Mouse (Mus musculus) forebrain, embryonic 12.5 days (tissue): ENCODE measurements at regions not wholly inside any gene's neighbourhood (a gene's known extent, or its start where the extent isn't known, plus 50 kb on each side); places are given as distances from the start of the nearest gene placed in this dataset.

Experiments used
- ATAC-seq: fragments of 200-750 bp; cut with Nextera tagmentation; 2 replicates; pipeline ENCODE4 v1.8.0; 2017; ENCODE audit warnings: moderate TSS enrichment; ENCODE audit not compliant: low FRiP score
- H3K27ac ChIP-seq: fragments of 300-500 bp; sonication (generic); 2 replicates; pipeline ENCODE4 v1.5.1; 2016; ENCODE audit warnings: mild to moderate bottlenecking
- H3K27me3 ChIP-seq: fragments of 300-500 bp; sonication (generic); 2 replicates; pipeline ENCODE4 v1.6.1; 2016; ENCODE audit warnings: mild to moderate bottlenecking
- H3K36me3 ChIP-seq: fragments of 300-500 bp; sonication (generic); replicated peaks from 2 replicates; pipeline ENCODE4 v1.6.1; 2016; ENCODE audit warnings: mild to moderate bottlenecking
- H3K4me1 ChIP-seq: fragments of 300-500 bp; sonication (generic); 2 replicates; pipeline ENCODE4 v1.6.1; 2016
- H3K4me2 ChIP-seq: fragments of 300-500 bp; sonication (generic); 2 replicates; pipeline ENCODE4 v1.6.1; 2016; ENCODE audit warnings: mild to moderate bottlenecking, moderate library complexity
- H3K4me3 ChIP-seq: fragments of 300-500 bp; sonication (generic); replicated peaks from 2 replicates; pipeline ENCODE4 v1.5.1; 2016; ENCODE audit warnings: mild to moderate bottlenecking
- H3K9ac ChIP-seq: fragments of 300-500 bp; sonication (generic); 2 replicates; pipeline ENCODE4 v1.6.1; 2016; ENCODE audit warnings: mild to moderate bottlenecking
- H3K9me3 ChIP-seq: fragments of 300-500 bp; sonication (generic); 2 replicates; pipeline ENCODE4 v1.6.1; 2016
- WGBS: fragments of 180-500 bp; shearing (Covaris S2); methylation state at CpG from one replicate; pipeline ENCODE4 v1.1.7; 2016; 5-methylcytosine and 5-hydroxymethylcytosine counted together

DNA sequence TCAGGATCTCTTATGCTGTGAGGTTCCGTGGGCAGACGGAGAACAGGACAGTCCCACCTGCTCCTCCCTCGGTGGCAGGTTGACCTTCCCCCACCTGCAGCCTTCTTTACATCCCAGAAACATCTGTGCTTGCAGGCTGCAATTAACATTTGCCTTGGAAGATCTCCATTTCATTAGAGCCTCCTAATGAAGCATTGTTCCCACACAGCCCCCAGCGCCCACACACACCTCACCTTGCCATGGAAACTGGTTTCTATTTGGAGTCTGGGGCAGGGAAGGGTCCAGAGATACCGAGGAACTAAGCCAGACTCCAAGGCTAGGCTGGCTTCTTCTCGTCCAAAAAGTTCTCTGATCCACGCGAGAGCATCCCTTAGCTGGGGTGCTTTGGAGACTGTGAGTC is 56.6 kb upstream of the Rpl38 start:
- ATAC-seq = no peak
- Histone ChIP-seq H3K9ac (no peak overlapping the region), H3K27ac (no peak overlapping the region)

DNA sequence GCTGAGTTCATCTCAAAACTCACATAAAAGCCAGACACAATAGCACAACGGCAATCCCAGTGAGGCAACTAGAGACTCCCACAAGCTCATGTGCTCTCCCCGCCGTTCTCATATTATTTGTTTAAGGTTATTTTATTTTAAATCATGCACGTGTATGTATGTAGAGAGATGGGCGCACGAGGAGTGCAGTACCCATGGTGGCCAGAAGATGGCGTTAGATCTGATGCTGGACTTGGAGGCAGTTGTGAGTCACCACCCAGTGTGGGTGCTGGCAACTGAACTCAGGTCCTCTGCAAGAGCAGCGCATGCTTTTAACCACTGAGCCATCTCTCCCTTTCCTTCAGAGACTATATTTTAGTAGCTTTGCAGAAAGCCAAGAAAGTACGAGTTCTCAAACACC is 60.3 kb upstream of the Rpl38 start:
- H3K27me3 ChIP-seq = no peaks in the 10 kb centered on the region
- H3K9me3 ChIP-seq = peaks cover 7% of the 10 kb centered on the region; the same call in 1 of the 2 replicates
- no peak overlapping the region for H3K4me3 ChIP-seq
- H3K4me1 ChIP-seq = no peaks in the 10 kb centered on the region
- WGBS = 93% methylated on average over 9 of the region's 9 CpGs
- no peaks in the 10 kb centered on the region for H3K36me3 ChIP-seq
- H3K9ac ChIP-seq = no peak overlapping the region
- no peak overlapping the region for H3K4me2 ChIP-seq
- ATAC-seq = no peak
- no peak overlapping the region for H3K27ac ChIP-seq

More for the DNA sequence above, 56.6 kb upstream of the Rpl38 start:
- Histone ChIP-seq H3K36me3 (no peaks in the 10 kb centered on the region), H3K4me2 (no peak overlapping the region), H3K4me3 (no peak overlapping the region), H3K9me3 (0 out of 2 replicates have a peak, but pooled peaks cover 3% of the 10 kb centered on the region), H3K27me3 (no peaks in the 10 kb centered on the region), H3K4me1 (no peaks in the 10 kb centered on the region)
- 79% methylated on average over 8 of the region's 8 CpGs for WGBS

DNA sequence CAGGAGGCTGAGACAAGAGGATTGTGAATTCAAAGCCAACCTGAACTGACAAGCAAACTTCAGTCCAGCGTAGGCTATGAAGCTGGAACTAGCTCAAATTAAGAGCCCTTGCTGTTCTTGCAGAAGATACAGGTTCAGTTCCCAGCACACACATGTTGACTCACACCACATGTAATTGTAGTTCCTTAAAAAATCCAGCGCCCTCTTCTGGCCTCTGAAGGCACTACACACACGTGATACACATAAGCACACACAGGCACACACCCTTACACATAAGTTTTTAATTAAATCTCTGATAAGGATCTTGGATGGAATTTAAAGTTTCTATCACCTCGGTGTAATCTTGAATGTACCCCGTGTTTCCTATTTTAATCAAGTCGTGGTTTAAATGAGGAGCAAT is 65.2 kb upstream of the Rpl38 start:
- Histone ChIP-seq H3K9ac (no peak overlapping the region), H3K27me3 (no peaks in the 10 kb centered on the region), H3K9me3 (peaks cover 5% of the 10 kb centered on the region; the same call in 1 of the 2 replicates), H3K4me1 (peaks cover 8% of the 10 kb centered on the region; the same call in 1 of the 2 replicates), H3K36me3 (no peaks in the 10 kb centered on the region), H3K4me3 (no peak overlapping the region), H3K27ac (no peak overlapping the region), H3K4me2 (no peak overlapping the region)
- no peak for ATAC-seq
- 80% methylated on average over 6 of the region's 6 CpGs for WGBS

DNA sequence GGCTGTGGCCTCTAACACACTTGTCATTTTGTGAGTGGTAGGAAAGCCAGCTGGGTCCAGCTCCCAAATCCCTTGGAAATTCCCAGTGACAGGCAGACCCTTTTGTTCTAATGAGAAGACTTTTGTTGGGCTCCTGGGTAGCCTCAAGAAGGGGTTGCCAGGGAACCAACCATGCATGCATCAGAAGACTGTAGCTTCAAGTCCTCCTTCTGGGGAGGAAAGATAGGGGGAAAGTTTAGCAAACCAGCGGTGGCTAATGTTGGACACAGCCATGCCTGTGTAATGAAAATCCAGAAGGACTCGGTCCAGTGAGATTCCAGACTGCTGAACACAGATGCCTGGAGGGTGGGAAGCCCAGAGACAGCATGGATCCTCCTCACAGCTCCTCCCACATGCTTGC is 71.1 kb upstream of the Rpl38 start:
- H3K9me3 ChIP-seq = no peaks in the 10 kb centered on the region
- WGBS = 12% methylated on average over 2 of the region's 2 CpGs
- no peaks in the 10 kb centered on the region for H3K36me3 ChIP-seq
- no peak overlapping the region for H3K4me3 ChIP-seq
- H3K4me2 ChIP-seq = no peak overlapping the region
- H3K9ac ChIP-seq = no peak overlapping the region
- peak overlapping the region; percentile 59 for H3K27ac ChIP-seq
- H3K27me3 ChIP-seq = no peaks in the 10 kb centered on the region
- peaks cover 25% of the 10 kb centered on the region for H3K4me1 ChIP-seq
- ATAC-seq = peak; percentile 71; the same call in 1 of the 2 replicates

DNA sequence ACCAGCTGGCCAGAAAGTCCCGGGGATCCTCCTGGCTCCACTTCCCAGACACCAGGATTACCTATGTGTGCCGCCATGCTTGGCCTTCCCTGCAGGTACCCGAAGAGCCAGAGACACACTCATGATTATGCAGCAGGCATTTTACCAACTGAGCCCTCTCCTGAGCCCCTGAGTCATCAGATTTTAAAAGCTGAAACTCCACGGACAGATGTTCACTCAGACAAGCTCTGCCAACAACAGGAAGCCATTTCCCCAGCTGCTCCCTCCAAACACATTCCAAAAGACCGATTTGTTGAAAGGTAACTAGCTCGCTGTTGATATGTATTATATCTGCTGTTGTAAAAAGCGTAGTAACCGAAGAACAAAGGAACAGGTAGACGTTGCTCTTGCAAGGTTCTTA is 75.4 kb upstream of the Rpl38 start:
- H3K4me1 ChIP-seq = peaks cover 19% of the 10 kb centered on the region
- no peak overlapping the region for H3K9ac ChIP-seq
- H3K27ac ChIP-seq = no peak overlapping the region
- ATAC-seq = no peak
- no peaks in the 10 kb centered on the region for H3K9me3 ChIP-seq
- 78% methylated on average over 9 of the region's 9 CpGs for WGBS
- no peak overlapping the region for H3K4me2 ChIP-seq
- no peaks in the 10 kb centered on the region for H3K36me3 ChIP-seq
- H3K27me3 ChIP-seq = no peaks in the 10 kb centered on the region
- H3K4me3 ChIP-seq = no peak overlapping the region

DNA sequence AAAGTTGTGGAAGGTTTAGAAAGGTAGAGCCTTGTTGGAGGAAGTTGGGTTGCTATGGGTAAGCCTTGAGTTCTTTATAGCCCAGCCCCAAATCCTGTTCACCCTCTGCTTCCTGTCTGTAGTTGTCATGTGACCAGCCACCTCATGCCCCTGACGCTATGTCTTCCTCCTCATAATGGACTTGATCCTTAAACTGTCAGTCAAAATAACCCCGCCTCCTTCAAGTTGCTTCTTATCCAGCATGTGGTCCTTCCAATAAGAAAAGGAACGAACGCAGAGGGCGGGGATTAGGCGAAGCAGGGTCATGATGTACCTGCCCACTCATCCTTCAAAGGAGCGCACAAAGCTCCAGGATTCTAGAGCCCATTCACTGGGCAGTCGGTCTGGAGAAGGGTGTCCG is 79.8 kb upstream of the Rpl38 start:
- ATAC-seq = no peak
- no peak overlapping the region for H3K4me3 ChIP-seq
- no peak overlapping the region for H3K9ac ChIP-seq
- H3K4me1 ChIP-seq = peaks cover 2% of the 10 kb centered on the region; the same call in 1 of the 2 replicates
- WGBS = 65% methylated on average over 9 of the region's 9 CpGs
- H3K27ac ChIP-seq = no peak overlapping the region
- no peak overlapping the region for H3K4me2 ChIP-seq
- no peaks in the 10 kb centered on the region for H3K36me3 ChIP-seq
- H3K27me3 ChIP-seq = no peaks in the 10 kb centered on the region
- H3K9me3 ChIP-seq = no peaks in the 10 kb centered on the region

GRCm38 (mm10) chr11:114587986-114588385 is 80.3 kb upstream of the Rpl38 start:
- no peak overlapping the region for H3K9ac ChIP-seq
- no peaks in the 10 kb centered on the region for H3K27me3 ChIP-seq
- H3K36me3 ChIP-seq = no peaks in the 10 kb centered on the region
- H3K9me3 ChIP-seq = no peaks in the 10 kb centered on the region
- no peak overlapping the region for H3K27ac ChIP-seq
- no peak overlapping the region for H3K4me2 ChIP-seq
- 90% methylated on average over 4 of the region's 4 CpGs for WGBS
- H3K4me3 ChIP-seq = no peak overlapping the region
- H3K4me1 ChIP-seq = peaks cover 2% of the 10 kb centered on the region; the same call in 1 of the 2 replicates
- ATAC-seq = no peak

DNA sequence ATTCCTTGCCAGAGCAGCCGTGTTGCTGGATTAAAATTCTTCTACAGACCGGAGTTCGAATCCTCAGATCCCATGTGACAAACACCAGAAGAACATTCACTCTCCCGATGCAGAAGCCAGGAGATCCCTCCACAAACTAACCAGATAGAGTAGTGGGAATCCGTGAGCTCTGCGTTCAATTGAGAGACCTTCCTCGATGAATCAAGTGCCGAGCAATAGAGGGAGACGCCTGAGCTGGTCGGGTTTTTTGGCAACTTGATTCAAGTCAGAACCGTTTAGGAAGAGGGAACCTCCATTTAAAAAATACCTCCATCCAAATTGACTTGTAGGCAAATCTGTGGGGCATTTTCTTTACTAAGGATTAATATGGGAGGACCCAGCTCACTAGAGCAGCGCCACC is 81.9 kb upstream of the Rpl38 start:
- Histone ChIP-seq H3K4me2 (no peak overlapping the region), H3K27me3 (no peaks in the 10 kb centered on the region), H3K27ac (no peak overlapping the region), H3K4me1 (peaks cover 2% of the 10 kb centered on the region; the same call in 1 of the 2 replicates), H3K4me3 (no peak overlapping the region), H3K9ac (no peak overlapping the region), H3K9me3 (0 out of 2 replicates have a peak, but pooled peaks cover 2% of the 10 kb centered on the region), H3K36me3 (no peaks in the 10 kb centered on the region)
- ATAC-seq = no peak
- 88% methylated on average over 12 of the region's 12 CpGs for WGBS

DNA sequence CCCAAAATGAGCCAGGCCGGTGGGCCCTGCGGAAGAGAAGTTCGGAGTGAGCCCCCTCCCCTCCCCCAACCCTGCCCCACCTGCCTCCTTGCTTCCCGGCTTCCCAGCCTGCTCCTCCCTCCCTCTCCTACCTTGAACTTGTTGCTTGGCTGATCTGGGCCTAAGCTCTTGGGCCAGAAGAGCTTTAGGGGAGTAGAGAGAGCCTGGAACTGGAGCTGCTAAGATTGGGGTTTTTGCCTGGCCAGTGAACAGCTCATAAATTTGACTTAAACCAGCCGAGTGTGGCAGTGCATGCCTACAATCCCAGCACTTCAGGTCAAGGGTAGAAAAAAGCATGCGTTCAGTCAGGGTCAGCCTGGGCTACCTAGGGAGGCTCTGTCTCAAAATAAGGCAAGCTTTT is 83.5 kb upstream of the Rpl38 start:
- Histone ChIP-seq H3K4me3 (no peak overlapping the region), H3K9ac (no peak overlapping the region), H3K9me3 (0 out of 2 replicates have a peak, but pooled peaks cover 2% of the 10 kb centered on the region), H3K27me3 (no peaks in the 10 kb centered on the region), H3K36me3 (no peaks in the 10 kb centered on the region), H3K4me2 (no peak overlapping the region), H3K4me1 (peaks cover 2% of the 10 kb centered on the region; the same call in 1 of the 2 replicates), H3K27ac (no peak overlapping the region)
- 85% methylated on average over 6 of the region's 6 CpGs for WGBS
- no peak for ATAC-seq

DNA sequence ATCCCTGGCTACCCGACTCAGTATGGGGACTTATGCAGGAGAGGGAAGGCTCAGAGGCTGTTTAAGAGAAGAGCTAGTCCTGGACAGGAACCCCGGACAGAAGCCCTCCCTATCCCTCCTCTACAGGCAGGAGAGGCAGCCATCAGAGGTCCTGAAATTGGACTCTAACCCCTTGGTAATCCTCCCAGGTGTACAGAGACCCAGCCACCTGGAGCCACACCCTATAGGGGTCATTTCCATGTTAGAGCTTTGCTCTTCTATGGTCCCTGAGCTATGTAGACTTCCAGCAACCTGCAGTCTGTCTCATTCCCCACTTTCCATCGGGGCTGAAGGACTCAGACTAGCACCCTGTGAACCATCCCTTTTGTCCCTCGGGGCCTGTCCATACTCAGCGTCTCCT is 84.2 kb upstream of the Rpl38 start:
- WGBS = 86% methylated on average over 5 of the region's 5 CpGs

DNA sequence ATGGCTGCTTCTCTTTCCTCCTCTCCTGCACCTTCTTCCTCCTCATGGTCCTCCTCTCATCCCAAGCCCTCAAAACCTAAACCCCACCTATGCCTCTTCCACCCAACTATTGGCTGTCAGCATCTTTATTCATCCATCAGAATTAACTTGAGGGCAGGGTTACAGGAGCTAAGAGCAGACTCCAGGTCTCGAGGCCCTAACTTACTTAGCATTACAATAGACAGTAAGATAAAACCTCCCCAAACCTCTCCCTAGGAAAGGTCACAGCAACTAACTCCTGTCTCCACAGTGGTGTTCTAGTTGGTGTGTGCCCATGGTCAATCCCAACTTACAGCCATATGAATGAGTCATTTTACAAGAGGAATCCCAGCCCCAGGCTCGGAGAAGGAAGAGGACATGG is 88.3 kb upstream of the Rpl38 start:
- 65% methylated on average over 2 of the region's 2 CpGs for WGBS
- no peak for ATAC-seq
- Histone ChIP-seq H3K27me3 (no peaks in the 10 kb centered on the region), H3K4me3 (no peak overlapping the region), H3K9ac (no peak overlapping the region), H3K27ac (no peak overlapping the region), H3K36me3 (no peaks in the 10 kb centered on the region), H3K4me1 (no peaks in the 10 kb centered on the region), H3K4me2 (no peak overlapping the region), H3K9me3 (peaks cover 11% of the 10 kb centered on the region)

More for the DNA sequence above, 84.2 kb upstream of the Rpl38 start:
- Histone ChIP-seq H3K9ac (no peak overlapping the region), H3K4me2 (no peak overlapping the region), H3K27me3 (no peaks in the 10 kb centered on the region), H3K36me3 (no peaks in the 10 kb centered on the region), H3K4me1 (no peaks in the 10 kb centered on the region), H3K27ac (no peak overlapping the region), H3K4me3 (no peak overlapping the region), H3K9me3 (0 out of 2 replicates have a peak, but pooled peaks cover 2% of the 10 kb centered on the region)
- no peak for ATAC-seq

GRCm38 (mm10) chr11:114578551-114578950 is 89.8 kb upstream of the Rpl38 start:
- Histone ChIP-seq H3K4me1 (no peaks in the 10 kb centered on the region), H3K4me3 (no peak overlapping the region), H3K9me3 (peaks cover 17% of the 10 kb centered on the region), H3K27me3 (no peaks in the 10 kb centered on the region), H3K27ac (no peak overlapping the region), H3K4me2 (no peak overlapping the region), H3K36me3 (no peaks in the 10 kb centered on the region), H3K9ac (no peak overlapping the region)
- 90% methylated on average over 6 of the region's 6 CpGs for WGBS
- no peak for ATAC-seq

DNA sequence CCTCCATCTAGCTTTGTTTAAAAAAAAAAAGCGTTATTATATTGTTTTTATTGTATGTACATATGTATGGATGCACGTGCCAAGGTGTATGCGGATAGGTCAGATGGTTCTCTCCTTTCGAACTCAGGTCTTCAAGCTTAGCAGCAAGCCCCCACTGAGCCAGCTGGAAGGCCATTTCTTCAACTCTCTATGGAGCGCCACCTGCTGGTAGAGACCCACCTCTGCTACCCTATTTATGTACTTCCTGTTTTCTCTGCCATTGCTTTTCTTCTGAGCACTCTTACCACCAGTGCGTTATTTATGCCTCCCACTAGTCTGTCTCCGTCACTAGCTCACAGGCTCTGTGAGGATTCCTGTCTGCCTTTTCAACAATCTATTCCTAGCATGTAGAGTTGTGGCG is 91.5 kb upstream of the Rpl38 start:
- WGBS = 87% methylated on average over 8 of the region's 8 CpGs
- H3K4me1 ChIP-seq = no peaks in the 10 kb centered on the region

More for the DNA sequence above, 91.5 kb upstream of the Rpl38 start:
- Histone ChIP-seq H3K4me3 (no peak overlapping the region), H3K9ac (no peak overlapping the region), H3K4me2 (no peak overlapping the region), H3K36me3 (no peaks in the 10 kb centered on the region), H3K27me3 (no peaks in the 10 kb centered on the region), H3K27ac (no peak overlapping the region), H3K9me3 (peaks cover 15% of the 10 kb centered on the region)
- ATAC-seq = no peak
